Mouse (Mus musculus) lung, postnatal 0 days (tissue): Measurements from ENCODE around the gene Pex12.

ENCODE experiments used
- CTCF ChIP-seq: IDR thresholded peaks from 2 replicates; pipeline ENCODE4 v1.5.1; 2016; ENCODE audit warnings: antibody characterized with exemption, mild to moderate bottlenecking
- EP300 ChIP-seq: IDR thresholded peaks from 2 replicates; pipeline ENCODE4 v1.6.1; 2016; ENCODE audit warnings: antibody characterized with exemption, mild to moderate bottlenecking, control low read depth

DNA sequence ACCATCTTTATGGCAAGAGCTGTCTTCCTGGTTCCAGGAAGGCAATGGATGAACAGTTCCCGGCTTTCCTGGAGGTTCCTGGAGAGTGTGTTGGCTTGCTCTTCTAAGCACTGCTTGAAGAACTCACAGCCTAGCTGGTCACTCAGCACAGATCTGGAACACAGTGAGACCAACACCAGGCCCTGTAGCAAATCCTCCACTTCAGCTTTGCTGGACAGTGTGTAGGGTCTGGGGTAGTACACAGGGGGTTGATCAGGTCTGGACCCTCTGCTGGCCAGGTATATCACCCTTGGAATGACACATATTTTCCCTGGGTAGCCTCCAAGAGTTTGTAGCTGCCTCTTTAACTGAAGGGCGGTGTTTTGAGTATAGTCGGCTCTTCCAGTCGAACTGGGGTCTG is 23.4 kb downstream of the Pex12 start:
- TF ChIP-seq CTCF (no peak), EP300 (no peak)
